Mouse (Mus musculus) urinary bladder, adult 2 months (tissue): ENCODE measurements around the gene Acvr1b. TPM values are rescaled to one million over a fixed set of nuclear protein-coding genes. Genes with fewer than 3 reads are reported as not detected.

Experiments used
- DNase-seq: peaks from one replicate; pipeline ENCODE4 v3.0.0; 2022; ENCODE audit warnings: low spot score
- polyA plus RNA-seq: library from polyadenylated mRNA; depleted of rRNA; stranded (reverse); fragments of >200 nt; gene quantifications from 2 replicates; pipeline ENCODE4 v1.2.3, GENCODE M21; 2012; rRNA removed

Gene Acvr1b
- 24.8 and 27.1 TPM in 2 replicates for polyA plus RNA-seq

DNA sequence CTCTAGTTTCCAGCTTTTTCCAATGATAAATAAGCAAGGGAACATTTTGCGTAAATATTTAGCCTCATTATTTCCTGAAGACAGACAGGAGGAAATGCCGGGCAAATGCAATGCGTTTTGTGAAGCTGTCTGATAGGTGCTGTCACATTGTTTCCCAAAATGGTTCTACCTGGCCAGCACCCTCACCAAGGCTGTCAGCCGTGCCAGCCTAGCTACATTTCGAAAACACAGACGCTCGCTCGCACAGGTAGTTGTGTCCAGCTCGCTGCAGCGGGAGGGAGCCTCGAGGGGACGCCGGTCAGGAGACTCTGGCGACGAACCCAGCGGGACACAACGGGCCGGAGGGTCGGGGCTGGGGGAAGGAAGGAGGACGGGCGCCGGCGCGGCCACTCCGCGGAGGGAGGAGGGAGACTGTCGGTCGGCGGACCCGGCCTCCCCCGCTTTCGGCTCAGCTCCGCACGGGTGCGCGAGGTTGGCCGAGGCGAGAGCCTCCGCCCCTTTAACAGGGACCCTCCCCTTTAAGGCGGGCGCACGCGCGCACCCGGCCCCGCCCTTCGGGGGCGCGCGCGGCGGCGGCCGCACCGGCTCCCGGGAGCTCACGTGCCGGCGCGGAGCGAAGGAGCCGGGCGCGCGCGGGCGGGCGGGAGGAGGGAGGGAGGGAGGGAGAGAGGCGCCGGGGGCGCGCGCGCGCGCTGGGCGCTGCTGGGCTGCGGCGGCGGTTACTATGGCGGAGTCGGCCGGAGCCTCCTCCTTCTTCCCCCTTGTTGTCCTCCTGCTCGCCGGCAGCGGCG, at the start of gene Acvr1b:
Gene Acvr1b (plus strand): TSS at position 647 of the 791 bp plus-strand sequence.
- peak; percentile 94 for DNase-seq

- DNase-seq = no peak
Measured at GRCm38 (mm10) chr15:101125561-101125960, 48.3 kb upstream of the Acvr1b start.

DNA sequence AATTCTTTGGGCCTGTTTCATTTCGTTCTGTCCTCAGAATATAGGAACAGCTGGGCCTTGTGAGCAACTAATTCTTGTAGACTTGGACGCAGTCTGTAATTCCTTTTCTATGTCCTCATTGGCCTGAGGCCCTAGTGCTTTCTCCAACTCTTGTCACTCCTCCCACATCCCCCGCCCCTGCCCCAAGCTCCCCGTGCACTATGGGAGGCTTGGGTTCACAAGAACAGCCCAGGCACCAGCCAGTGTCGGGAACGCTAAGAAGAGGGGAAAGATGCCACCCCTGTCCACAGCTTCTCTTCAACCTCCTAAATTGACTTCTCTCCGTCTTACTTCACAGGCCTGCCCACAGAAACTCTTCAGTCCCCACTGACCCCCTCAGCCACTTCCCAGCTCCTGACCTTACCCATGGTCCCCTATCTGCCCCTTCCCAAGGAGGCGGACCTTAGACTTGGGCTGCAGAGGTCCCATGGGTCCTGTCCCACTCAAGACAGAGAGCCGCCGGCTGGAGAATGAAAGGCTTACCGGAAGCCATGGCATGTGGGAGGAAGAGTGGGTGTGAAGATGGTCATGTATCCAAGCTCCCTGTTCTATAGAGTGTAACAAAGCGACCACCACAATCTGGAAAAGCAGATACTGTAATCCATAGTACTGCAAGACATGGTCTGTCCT, 46.9 kb upstream of the Acvr1b start:
- no peak for DNase-seq

DNA sequence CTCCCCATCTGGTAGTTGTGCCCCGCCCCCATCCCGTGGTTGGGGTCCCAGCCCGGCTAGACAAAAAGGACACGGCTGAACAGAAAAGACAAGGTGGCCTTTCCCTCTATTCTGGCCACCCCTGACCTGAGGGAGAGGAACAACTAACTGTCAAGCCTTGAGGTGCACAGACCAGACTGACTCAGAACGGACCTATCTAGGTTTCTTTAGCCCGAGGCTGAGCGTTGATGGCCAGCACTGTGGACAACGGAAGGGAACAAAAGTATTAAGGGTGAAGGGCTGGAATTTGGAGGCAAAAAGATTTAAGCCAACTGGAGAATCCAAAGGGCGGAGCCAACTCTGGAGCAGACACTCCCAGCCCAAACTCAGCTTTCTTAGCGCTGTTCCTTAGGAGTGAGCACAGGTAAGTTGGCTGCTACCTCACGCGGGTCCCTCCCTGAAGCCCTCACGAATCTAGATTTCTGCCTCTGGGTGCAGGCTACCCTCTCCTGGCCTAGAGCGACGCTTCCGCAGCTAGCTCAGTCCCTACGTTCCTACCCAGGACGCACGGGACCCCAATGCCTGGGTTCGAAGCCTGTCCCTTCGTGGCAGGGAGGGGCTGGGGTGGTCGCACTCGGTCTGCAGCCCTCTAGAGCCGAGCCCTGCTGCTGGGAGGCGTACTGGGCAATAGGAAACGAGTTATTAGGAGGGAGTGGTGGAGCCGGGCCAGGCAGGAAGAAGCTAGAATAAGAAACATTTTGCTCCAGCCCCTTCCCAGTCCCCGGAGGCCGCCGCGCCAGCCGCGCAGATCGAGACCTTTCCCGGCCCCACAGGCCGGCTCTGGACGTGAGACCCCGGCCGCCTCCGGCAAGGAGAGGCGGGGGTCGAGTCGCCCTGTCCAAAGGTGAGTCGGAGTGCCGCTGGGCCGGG, 45.4 kb upstream of the Acvr1b start, which contains the start of gene Acvrl1:
Gene Acvrl1 (plus strand): TSS at position 342 of the 909 bp plus-strand sequence.
- DNase-seq = no peak

DNA sequence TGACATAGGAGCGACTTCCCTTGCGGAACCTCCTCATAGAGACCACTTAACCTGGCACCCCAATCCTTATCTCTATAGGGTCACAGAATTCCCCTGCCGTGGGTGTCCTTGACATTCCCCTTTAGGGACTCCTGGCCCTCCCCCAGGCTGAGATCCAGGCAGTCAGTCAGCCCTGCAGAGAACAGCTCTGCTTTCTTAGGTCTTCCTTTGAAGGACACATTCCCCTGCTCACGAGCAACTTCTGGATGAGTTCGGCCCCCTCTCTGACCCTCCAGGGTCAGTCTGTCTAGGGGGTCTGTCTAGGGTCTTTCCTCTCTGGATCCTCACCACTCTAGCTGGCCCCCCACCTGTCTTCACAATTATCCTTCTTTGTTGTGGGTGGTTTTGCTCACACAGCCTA, 44.5 kb upstream of the Acvr1b start:
- DNase-seq = no peak

- no peak for DNase-seq
Measured at GRCm38 (mm10) chr15:101131498-101131897, 42.4 kb upstream of the Acvr1b start.

DNA sequence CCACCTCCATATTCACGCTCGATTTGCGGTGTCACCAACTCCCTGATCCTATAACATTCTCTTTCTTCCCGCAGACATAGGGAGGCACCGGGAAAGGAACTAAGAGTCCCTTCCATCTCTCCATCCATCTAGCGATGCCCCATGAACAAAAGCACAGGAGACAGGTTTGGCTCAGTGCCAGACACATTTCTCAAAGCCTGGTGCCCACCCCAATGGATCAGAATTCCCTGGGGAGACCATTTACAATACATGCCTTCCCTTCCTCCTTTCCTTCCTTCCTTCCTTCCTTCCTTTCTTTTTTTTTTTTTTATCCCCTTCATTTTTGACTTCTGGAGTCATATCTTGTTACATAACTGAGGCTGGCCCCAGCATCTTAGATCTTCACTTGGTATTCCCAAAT, 41.8 kb upstream of the Acvr1b start:
- no peak for DNase-seq

DNA sequence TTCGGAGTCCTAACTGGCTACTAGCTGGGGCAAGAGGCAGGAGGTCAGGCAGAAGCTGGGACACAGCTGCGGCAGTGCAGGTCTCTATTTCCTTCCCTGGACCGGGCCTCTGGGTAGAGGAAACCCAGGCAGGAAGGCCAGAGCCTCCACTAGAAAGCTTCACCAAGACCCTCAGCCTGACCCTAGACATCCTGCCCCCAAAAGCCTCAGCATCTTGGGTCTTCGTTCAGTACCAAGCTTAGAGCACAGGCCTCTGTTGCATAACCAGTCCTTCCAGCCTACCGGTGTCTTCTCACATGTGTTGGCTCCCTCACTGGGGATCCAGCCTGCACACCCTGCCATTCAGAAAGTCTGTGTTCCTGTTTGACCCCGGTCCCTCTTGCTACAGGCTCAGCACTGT, 41.1 kb upstream of the Acvr1b start:
- no peak for DNase-seq

- no peak for DNase-seq
Measured at GRCm38 (mm10) chr15:101133993-101134704, 39.7 kb upstream of the Acvr1b start.

DNA sequence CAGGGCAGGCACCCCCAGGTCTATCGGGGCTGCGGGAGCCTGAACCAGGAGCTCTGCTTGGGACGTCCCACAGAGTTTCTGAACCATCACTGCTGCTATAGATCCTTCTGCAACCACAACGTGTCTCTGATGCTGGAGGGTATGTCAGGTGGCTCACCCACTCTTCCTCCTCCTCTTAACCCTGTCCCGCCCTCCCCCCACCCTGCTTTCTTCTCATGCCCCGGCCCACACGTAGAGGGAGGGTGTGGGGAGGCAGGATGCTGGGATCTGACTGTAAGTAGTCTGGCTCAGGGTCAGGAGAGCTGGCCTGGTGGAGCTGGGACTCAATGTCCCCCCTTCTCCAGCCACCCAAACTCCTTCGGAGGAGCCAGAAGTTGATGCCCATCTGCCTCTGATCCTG, 38.5 kb upstream of the Acvr1b start:
- no peak for DNase-seq

- DNase-seq = no peak
Measured at GRCm38 (mm10) chr15:101137455-101137854, 36.4 kb upstream of the Acvr1b start.

- no peak for DNase-seq
Measured at GRCm38 (mm10) chr15:101138675-101139074, 35.2 kb upstream of the Acvr1b start.

DNA sequence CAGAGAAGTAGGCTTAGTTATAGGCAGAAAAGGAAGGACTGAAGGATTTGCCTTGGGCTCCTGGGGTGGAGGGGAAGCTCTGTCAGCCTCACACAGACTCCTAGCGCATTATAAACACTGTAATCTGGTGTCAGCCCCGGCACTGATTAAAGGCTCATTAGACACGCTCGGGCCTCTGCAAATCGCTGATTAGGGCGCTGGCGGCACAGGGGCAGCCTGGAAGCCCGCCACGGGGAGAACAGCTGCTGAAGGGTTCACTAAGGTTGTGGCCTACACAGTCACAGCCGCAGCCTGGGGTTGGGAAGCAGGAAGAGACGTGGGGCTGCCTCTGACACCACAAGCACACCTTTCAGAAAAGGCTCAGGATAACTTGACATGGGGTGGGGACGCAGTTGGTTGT, 34.0 kb upstream of the Acvr1b start:
- no peak for DNase-seq

DNA sequence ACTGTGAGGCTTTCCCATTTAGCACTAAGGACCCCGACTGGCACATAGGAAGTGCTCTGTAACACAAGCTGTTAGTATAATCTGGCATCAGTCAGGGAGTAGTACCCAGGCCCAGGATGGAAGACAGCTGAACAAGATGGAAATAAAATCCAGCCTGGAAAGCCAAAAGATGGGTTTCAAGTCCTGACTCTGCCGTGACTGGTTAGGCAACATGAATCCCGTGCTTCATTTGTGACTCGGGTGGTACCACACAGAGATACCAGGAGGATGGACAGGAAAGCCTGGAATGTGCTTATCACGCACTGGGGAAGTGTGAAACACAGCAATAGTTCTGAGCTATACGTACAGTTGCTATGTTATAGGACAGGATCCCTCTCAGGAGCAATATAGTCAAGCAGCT, 33.3 kb upstream of the Acvr1b start:
- DNase-seq = no peak

DNA sequence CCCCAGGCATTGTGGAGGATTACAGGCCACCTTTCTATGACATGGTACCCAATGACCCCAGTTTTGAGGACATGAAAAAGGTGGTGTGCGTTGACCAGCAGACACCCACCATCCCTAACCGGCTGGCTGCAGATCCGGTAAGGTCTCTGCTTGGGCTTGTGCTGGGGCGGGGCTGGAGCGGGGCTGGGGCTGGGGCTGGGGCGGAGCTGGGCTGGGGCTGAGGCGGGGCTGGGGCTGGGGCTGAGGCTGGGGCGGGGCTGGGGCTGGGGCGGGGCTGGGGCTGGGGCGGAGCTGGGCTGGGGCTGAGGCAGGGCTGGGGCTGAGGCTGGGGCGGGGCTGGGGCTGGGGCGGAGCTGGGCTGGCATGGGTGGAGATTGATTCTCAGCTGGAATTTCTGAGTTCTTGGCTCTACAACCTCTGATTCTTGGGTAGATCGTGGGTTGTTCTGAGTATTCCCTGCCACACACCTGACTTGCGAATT, 32.8 kb upstream of the Acvr1b start:
- no peak for DNase-seq

DNA sequence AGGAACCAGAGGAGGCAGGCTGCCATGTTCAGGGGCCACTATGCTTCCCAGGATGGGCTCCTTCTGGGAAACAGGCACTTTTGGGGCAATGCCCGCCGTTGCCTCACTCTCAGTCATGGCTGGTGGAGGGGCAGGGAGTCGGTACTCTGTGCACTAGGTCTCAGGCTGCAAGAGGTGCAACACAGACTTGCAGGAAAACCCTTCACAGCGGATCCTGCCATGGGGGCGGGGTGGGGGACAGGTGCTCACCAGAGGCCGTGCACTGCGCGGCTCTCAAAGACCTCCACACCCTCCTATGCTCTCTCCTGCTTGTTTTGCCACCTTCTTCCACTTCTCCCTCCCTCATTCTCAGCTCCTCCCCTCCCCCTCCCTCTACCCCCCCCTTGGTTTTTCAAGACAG, 31.2 kb upstream of the Acvr1b start:
- no peak for DNase-seq

DNA sequence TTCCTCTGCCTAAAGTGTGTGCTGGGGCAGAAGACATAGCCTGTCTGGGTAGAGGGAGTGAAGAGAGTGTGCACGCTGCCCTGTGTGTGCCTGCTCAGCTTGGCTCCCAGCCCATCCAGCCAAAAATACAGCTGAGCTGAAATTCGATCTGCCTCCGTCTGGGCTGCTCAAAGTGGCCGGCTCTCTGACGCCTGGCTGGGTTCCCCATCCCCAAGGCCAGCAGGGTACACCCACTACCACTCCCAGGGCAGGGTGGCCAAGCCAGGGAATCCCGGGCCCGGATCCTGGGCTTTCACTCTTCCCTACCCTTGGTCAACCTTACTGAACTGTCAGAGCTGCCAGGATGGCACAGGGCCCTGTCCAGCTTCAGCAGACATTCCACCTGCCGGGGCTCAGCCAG, 30.4 kb upstream of the Acvr1b start:
- DNase-seq = no peak

DNA sequence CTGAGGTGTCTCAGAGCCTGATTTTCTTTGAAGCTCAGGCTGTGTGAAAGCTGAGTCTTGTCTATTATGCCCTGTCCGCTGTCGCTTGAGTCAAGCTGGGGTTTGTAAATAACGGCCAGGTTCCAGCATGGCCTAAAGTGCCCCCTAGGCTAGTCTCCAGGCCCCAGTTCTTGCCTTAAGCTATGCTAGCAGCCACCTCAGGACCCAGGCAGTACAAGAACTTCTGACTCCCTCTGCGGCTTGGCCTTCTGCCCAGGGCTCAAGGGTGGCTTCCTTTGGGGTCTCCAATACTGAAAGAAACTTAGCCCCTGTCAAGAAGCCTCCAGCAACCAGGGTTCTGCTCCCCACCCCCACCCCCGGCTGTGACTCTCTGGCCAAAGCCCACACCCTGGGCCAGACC, 29.7 kb upstream of the Acvr1b start:
- DNase-seq = no peak

GRCm38 (mm10) chr15:101144779-101145178, 29.1 kb upstream of the Acvr1b start:
- DNase-seq = no peak

DNA sequence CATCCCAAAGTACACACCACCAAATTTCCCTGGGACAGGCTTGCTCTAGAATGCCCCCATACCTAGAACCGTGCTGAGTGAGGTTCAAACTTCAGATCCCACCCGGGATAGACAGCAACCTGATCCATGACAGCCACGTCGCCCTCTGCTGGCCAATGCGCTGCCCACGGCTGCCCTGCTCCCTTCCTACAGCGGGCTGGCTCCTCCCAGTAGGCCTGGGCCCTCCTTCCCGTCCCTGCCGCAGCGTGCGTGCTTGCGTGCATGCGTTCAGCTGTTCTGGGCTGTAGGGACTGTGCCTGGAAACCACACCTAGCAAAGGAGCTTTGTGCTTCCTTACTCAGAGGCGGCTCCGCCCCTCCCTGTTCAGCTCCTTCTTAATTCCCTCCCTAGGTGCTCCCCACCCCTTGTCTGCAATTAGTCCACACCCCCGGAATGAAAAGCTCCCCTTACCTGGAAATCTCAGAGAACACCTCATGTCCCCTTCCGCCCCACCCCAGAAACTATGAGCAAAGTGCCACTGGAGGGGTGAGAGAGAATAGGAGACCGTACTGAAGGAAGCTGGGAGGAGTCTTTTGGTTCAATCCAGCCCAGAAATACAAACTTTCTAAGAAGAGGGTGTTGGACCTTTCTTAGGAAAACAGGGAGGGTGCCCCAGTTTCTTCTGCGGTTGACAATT, 28.3 kb upstream of the Acvr1b start:
- DNase-seq = peak; percentile 93
